Mouse (Mus musculus): ENCODE data around the gene Hspd1. TPM values are rescaled to one million over a fixed set of nuclear protein-coding genes. Genes with fewer than 3 reads are reported as not detected.
"Not testable (repeated sequence)": the region's sequence is repeated elsewhere in the genome, so short reads cannot be mapped to it uniquely, and the experiment has no call there.

The Hspd1 gene
- 480 and 571 TPM in 2 replicates for polyA plus RNA-seq (2016; fragmentation: Nextera tagmentation; extraction: Ambion mirVana)

DNA sequence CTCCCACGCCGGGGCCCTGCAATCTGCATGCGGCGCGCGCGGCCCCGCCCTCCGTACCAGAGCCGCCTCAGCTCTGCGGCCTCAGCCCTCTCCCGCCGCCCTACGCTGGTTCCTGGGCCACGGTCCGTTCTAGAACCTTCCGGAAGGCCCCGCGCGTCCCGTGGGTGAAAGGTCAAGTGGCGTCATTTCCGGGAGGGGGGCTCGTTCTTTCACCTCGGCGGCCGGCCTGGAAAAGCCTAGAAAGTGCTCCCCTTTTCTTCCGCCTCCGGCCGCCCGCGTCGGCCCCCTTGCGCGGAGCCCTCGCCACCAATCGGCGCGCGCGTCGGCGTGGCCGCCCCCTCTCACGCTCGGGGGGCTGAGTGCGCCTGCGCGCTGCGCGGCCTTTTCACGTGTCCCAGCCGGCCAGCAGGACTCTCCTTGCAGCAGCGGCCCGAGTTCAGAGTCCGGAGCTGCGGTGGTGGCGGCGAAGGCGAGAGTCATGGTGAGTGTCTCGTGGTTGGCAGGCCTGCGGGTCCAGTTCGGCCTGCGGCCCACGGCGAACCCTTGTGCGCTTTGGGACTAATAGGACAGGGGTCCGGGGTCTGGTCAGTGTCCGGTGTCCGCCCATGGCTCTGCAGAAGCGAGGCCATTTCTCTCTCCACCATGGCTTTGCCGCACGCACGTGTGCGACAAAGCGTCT lies at the start of gene Hspd1, which contains the start of gene Hspe1:
Hspd1 (minus strand) TSS at position 312 of the 679 bp plus-strand sequence.
Hspe1 (plus strand) TSS at position 201 of the 679 bp plus-strand sequence.
- DNase-seq (ENCODE audit: low spot score), result peak; percentile 99
- peak within 1 kb of the TSS; percentile 93 for H3K4me3 ChIP-seq
- H3K36me3 ChIP-seq, result peaks cover 68% of the 10 kb centered on the region
- under 1% methylated on average over 67 of the region's 76 CpGs for WGBS
- no peaks in the 10 kb centered on the region for H3K27me3 ChIP-seq (ENCODE audit: low read depth, poor library complexity, severe bottlenecking)
- peak within 1 kb of the TSS; percentile 99 for H3K27ac ChIP-seq (replicated peaks)
- H3K9me3 ChIP-seq (replicated peaks), result no peaks in the 10 kb centered on the region
- peaks cover 51% of the 10 kb centered on the region for H3K4me1 ChIP-seq

DNA sequence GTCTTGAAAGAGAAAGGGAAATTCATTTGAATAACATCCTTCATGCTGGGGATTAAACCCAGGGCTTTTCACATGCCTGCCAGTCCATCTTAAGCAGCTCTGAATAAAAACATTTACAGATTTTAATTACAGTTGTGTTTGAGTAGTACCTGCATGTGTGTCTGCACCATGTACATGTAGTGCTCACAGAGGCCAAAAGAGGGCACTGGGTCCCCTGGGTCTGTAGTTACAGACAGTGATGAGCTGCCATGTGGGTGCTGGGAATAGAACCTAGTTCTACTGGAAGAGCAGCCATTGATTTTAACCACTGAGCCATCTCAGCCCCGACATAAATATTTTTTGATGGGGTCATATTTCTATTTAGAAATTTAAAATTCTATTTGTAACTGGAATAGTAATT lies 47.8 kb upstream of the Hspd1 start:
- peaks cover 64% of the 10 kb centered on the region for H3K36me3 ChIP-seq
- H3K4me1 ChIP-seq, result peaks cover 20% of the 10 kb centered on the region
- H3K27ac ChIP-seq (replicated peaks), result no peak overlapping the region
- H3K9me3 ChIP-seq (replicated peaks), result no peaks in the 10 kb centered on the region
- 85% methylated on average over 1 of the region's 1 CpGs for WGBS
- no peak overlapping the region for H3K4me3 ChIP-seq
- H3K27me3 ChIP-seq (ENCODE audit: low read depth, poor library complexity, severe bottlenecking), result no peaks in the 10 kb centered on the region
- no peak for DNase-seq (ENCODE audit: low spot score)

DNA sequence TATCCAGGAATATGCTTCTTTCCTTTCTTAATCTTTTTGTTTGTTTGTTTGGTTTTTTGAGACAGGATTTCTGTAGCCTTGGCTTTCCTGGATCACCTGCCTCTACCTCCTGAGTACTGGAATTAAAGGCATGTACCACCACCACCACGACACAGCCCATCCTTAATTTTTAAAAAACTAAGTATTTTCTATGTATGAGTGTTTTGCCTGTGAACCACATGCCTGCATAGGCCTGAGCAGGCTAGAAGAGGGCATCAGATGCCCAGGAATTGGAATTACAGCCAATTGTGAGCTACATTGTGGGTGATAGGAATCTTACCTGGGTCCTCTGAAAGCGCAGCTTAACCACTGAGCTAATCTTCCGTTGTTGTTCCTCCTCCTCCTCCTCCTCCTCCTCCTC lies 46.3 kb upstream of the Hspd1 start:
- H3K27ac ChIP-seq (replicated peaks), result no peak overlapping the region
- H3K36me3 ChIP-seq, result peaks cover 49% of the 10 kb centered on the region
- peaks cover 28% of the 10 kb centered on the region for H3K4me1 ChIP-seq
- H3K4me3 ChIP-seq, result no peak overlapping the region
- no peaks in the 10 kb centered on the region for H3K9me3 ChIP-seq (replicated peaks)
- no peaks in the 10 kb centered on the region for H3K27me3 ChIP-seq (ENCODE audit: low read depth, poor library complexity, severe bottlenecking)
- no peak for DNase-seq (ENCODE audit: low spot score)
- WGBS, result 96% methylated on average over 3 of the region's 3 CpGs

DNA sequence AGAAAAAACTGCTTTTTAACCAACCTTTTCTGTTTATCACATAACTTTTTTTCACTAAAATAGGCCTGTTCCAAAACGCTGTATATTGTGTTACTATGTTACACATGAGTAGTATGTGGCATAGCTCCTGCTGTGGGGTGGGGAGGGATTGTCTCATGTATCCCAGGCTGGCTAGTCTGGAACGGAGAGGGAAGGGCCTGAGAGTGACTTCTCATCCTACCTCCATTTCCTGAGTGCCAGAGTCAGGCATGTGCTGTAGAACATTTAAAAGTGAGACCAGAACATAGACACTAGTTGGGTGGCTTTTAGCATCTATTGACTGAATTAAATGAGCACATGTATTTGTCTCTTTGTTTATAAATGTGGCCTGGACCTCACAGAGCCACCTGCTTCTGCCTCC lies 45.1 kb upstream of the Hspd1 start:
- Histone ChIP-seq H3K4me3 (no peak overlapping the region), H3K36me3 (peaks cover 38% of the 10 kb centered on the region), H3K27me3 (ENCODE audit: low read depth, poor library complexity, severe bottlenecking) (no peaks in the 10 kb centered on the region), H3K9me3 (replicated peaks) (no peaks in the 10 kb centered on the region), H3K27ac (replicated peaks) (no peak overlapping the region), H3K4me1 (peaks cover 28% of the 10 kb centered on the region)
- WGBS, result 76% methylated on average over 2 of the region's 2 CpGs
- no peak for DNase-seq (ENCODE audit: low spot score)

DNA sequence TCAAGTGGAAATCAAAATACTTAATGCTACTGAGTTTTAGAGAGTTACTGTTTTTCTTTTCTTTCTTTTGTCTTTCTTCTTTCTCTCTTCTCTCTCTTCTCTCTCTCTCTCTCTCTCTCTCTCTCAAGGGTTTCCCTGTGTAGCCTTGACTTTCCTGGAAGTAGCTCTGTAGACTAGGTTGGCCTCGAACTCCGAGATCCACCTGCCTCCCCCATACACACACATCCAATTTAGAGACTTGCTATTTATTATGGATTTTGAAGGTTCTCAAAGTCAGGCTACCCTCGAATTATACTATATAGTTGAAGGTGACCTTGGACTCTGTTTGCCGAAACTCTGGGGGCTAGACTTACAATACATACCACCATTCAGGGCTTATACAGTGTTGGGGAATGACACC lies 44.3 kb upstream of the Hspd1 start:
- Histone ChIP-seq H3K9me3 (replicated peaks) (no peaks in the 10 kb centered on the region), H3K36me3 (peaks cover 31% of the 10 kb centered on the region), H3K4me3 (peak overlapping the region; percentile 83), H3K4me1 (peaks cover 28% of the 10 kb centered on the region), H3K27ac (replicated peaks) (no peak overlapping the region; the same call in 1 of the 2 replicates), H3K27me3 (ENCODE audit: low read depth, poor library complexity, severe bottlenecking) (no peaks in the 10 kb centered on the region)
- no peak for DNase-seq (ENCODE audit: low spot score)
- WGBS, result 76% methylated on average over 4 of the region's 4 CpGs

DNA sequence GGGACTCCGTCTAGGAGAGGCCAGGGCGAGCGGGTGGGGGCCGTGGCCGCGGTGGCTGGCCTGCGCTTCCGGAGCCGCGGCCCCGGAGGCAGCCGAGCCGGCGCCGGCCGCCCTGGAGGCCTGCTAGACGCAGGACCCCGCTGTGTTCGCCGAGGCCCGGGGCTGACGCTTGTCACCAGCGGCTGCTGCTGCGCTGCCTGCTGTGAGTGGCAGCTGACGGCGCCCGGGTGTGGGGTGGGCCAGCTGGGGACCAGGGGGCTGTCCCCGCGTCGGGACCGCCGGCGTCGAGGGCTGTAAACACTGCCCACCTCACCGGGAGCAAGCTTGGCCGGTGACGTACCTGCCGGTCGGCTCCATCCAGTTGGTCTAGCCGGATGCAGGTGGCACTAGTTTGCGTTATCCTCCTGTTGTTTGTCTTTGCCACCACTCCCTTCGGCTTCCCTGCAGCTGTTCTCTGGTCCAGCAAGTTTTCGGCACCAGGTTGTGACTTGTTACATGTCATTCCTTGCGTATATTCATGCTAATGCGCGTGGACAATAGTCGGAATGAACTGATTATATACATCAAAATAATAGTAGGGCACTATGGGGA lies 43.5 kb upstream of the Hspd1 start:
- H3K4me1 ChIP-seq, result peaks cover 28% of the 10 kb centered on the region
- DNase-seq (ENCODE audit: low spot score), result no peak
- H3K4me3 ChIP-seq, result peak overlapping the region; percentile 83
- under 1% methylated on average over 47 of the region's 47 CpGs for WGBS
- peak overlapping the region; percentile 98 for H3K27ac ChIP-seq (replicated peaks)
- H3K27me3 ChIP-seq (ENCODE audit: low read depth, poor library complexity, severe bottlenecking), result no peaks in the 10 kb centered on the region
- peaks cover 23% of the 10 kb centered on the region for H3K36me3 ChIP-seq
- no peaks in the 10 kb centered on the region for H3K9me3 ChIP-seq (replicated peaks)

DNA sequence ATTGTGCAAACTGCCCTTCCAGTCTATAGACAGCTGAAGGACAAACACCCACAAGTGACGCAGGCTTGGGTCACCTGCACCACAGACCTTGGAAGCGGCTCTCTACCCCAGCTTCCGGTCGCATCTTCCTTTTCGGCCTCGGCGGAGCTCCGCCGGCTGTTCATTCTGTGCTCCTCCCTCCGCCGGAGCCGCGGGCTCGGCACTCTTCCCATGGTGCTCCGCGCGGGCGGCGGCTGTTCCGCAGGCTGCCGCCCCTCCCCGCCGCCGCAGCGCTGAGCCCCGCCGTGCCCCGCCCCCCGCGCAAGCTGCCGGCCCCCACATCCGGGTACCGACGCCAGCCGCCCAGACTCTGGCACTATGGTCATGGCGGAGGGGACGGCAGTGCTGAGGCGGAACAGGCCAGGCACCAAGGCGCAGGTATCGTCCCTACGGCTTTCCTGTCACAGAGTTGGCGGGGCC lies 42.9 kb upstream of the Hspd1 start, which contains the start of gene Mob4:
Mob4 (plus strand) TSS at position 289 of the 459 bp plus-strand sequence.
- peak; percentile 95 for DNase-seq (ENCODE audit: low spot score)
- Histone ChIP-seq H3K9me3 (replicated peaks) (no peaks in the 10 kb centered on the region), H3K4me1 (peaks cover 28% of the 10 kb centered on the region), H3K27ac (replicated peaks) (peak within 1 kb of the TSS; percentile 98), H3K27me3 (ENCODE audit: low read depth, poor library complexity, severe bottlenecking) (no peaks in the 10 kb centered on the region), H3K36me3 (peaks cover 19% of the 10 kb centered on the region), H3K4me3 (peak within 1 kb of the TSS; percentile 83)
- 1% methylated on average over 42 of the region's 42 CpGs for WGBS

DNA sequence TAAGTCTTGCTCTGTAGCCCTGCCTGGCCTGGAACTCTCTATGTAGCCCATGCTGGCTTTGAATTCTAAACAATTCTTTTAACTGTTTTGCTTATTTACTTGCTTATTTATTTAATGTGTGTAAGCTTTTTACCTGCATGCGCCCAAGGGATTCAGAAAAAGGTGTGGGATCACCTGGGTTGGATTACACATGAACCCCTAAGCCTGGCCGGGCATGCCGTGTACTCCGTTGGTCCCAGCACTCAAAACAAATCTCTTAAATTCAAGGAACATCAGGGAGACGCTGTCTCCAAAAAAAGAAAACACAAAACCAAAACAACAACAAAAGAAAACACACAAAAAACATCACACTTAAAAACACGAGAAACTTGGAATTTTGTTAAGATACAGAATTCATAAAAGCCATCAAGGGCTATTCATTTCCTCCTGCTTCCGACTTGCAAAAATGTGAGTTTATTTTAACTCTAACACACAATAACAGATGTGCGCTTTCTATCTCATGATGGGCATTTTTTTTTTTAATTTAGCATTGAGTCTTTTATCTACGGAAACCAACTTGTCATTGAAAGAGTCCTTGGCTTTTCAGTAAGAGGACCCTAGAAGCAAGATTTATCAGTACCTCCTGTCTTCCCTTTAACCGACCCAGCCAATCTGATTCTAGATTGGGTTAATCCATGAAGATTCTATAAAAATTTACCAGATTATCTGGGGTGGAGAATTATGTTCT lies 42.3 kb upstream of the Hspd1 start:
- Histone ChIP-seq H3K4me1 (peaks cover 28% of the 10 kb centered on the region), H3K27ac (replicated peaks) (peak overlapping the region; percentile 98), H3K9me3 (replicated peaks) (no peaks in the 10 kb centered on the region), H3K36me3 (peaks cover 13% of the 10 kb centered on the region), H3K4me3 (peak overlapping the region; percentile 83), H3K27me3 (ENCODE audit: low read depth, poor library complexity, severe bottlenecking) (no peaks in the 10 kb centered on the region)
- WGBS, result 75% methylated on average over 10 of the region's 10 CpGs
- DNase-seq (ENCODE audit: low spot score), result no peak

DNA sequence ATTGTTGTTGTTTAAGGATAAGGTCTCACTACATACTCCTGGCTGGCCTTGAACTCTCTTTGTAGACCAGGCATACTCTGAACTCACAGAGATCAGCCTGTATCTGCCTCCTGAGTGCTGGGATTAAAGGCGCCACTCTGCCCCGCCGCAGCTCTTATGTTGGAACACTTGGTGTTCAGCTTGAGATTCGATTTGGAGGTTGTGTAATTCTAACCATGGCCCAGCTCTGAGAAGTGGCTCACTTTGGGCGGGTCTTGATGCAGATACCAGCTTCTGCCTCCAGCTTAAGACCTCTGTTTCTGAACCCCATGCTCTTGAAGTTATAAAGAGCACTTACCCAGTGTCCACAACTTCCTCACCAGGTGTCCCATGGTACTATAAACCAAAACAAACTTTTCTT lies 41.7 kb upstream of the Hspd1 start:
- Histone ChIP-seq H3K36me3 (peaks cover 7% of the 10 kb centered on the region; the same call in 1 of the 2 replicates), H3K4me1 (peaks cover 28% of the 10 kb centered on the region), H3K27ac (replicated peaks) (no peak overlapping the region), H3K4me3 (no peak overlapping the region), H3K27me3 (ENCODE audit: low read depth, poor library complexity, severe bottlenecking) (no peaks in the 10 kb centered on the region), H3K9me3 (replicated peaks) (no peaks in the 10 kb centered on the region)
- DNase-seq (ENCODE audit: low spot score), result no peak
- 94% methylated on average over 5 of the region's 5 CpGs for WGBS

DNA sequence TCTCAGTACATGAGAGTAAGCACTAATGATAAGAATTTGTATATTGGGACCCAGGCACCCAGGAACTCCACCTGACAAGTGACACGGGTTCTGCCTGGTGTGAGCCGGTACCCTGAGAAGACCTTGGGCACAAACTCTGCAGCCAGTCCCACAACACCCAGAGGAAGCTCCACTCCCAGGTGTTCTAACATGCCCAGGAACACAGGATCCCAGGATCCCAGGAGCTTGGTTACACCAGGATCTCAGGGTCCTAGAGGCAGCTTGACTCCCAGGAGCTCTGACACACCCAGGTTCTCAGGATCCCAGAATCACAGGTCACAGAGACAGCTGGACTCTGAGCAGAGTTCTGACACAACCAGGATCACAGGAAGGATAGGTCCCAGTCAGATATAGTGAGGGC lies 36.1 kb upstream of the Hspd1 start:
- not testable (repeated sequence) for H3K27ac ChIP-seq (replicated peaks); DNase-seq (ENCODE audit: low spot score); H3K27me3 ChIP-seq (ENCODE audit: low read depth, poor library complexity, severe bottlenecking); H3K4me3 ChIP-seq; H3K36me3 ChIP-seq; H3K9me3 ChIP-seq (replicated peaks); H3K4me1 ChIP-seq
- WGBS, result 88% methylated on average over 2 of the region's 2 CpGs

DNA sequence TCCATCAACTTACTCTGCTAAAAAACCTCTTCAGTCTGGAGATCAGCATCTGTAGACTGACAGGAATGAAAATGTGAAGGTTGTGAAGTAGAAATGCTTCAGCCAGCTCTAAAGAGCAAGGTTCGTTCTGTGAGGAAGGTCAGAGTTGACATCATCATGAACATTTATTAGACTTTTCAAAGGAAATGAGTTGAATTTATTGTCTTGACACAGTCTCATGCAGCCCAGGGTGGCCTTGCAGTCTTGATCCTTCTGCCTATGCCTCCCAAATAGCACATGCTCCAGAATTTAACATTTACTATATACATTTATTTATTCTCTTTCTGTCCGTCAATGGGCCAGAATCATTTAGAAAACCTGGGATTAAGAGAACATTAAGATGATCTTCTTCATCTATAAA lies 35.5 kb upstream of the Hspd1 start:
- DNase-seq (ENCODE audit: low spot score), result no peak
- H3K27ac ChIP-seq (replicated peaks), result no peak overlapping the region
- 92% methylated on average over 2 of the region's 2 CpGs for WGBS
- no peaks in the 10 kb centered on the region for H3K27me3 ChIP-seq (ENCODE audit: low read depth, poor library complexity, severe bottlenecking)
- H3K4me3 ChIP-seq, result no peak overlapping the region
- H3K4me1 ChIP-seq, result no peaks in the 10 kb centered on the region
- H3K9me3 ChIP-seq (replicated peaks), result no peaks in the 10 kb centered on the region
- no peaks in the 10 kb centered on the region for H3K36me3 ChIP-seq

DNA sequence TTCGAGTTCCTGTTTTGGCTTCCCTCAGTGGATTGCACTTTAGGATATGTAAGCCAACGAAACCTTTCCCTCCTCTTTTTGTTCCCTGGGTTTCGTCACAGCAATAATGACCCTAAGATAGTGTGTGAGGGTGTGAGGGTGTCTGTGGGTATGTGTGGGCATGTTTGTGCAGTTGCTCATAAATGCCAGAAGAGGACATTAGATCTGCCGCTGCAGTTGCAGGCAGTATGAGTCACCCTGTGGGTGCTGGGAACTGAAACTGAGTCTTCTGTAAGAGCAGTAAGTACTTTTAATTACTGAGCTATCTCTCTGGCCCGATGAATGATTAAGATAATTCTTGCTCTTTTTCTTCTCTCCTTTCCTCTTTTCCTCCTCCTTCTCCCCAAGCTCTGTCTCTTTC lies 35.0 kb upstream of the Hspd1 start:
- no peak for DNase-seq (ENCODE audit: low spot score)
- H3K4me3 ChIP-seq, result no peak overlapping the region
- no peaks in the 10 kb centered on the region for H3K36me3 ChIP-seq
- H3K4me1 ChIP-seq, result no peaks in the 10 kb centered on the region
- WGBS, result 90% methylated on average over 5 of the region's 5 CpGs
- no peaks in the 10 kb centered on the region for H3K9me3 ChIP-seq (replicated peaks)
- no peak overlapping the region for H3K27ac ChIP-seq (replicated peaks)
- no peaks in the 10 kb centered on the region for H3K27me3 ChIP-seq (ENCODE audit: low read depth, poor library complexity, severe bottlenecking)

Measured in midbrain, embryonic 10.5 days (tissue).